Mouse (Mus musculus) erythroblast, embryonic 14.5 days (primary cell): ENCODE data around the gene Etv3.

Experiments
- GATA1 ChIP-seq: IDR thresholded peaks from 2 replicates; pipeline ENCODE4 v1.6.1; 2012; ENCODE audit warnings: low read length, inconsistent platforms, mixed read lengths
- TAL1 ChIP-seq: IDR thresholded peaks from 3 replicates; pipeline ENCODE4 v1.6.1; 2012; ENCODE audit warnings: low read length, inconsistent platforms, mixed read lengths

- TF ChIP-seq TAL1 (no peak), GATA1 (no peak)
These were observed 31.6 kb downstream of the Etv3 start for GRCm38 (mm10) chr3:87556668-87557278.
